Mouse (Mus musculus) intestine, embryonic 14.5 days (tissue): Measurements from ENCODE around the gene Vhl. TPM values are rescaled to one million over a fixed set of nuclear protein-coding genes. Genes with fewer than 3 reads are reported as not detected.

Source experiments
- ATAC-seq: fragments of 200-750 bp; cut with Nextera tagmentation; replicated peaks from 2 replicates; pipeline ENCODE4 v1.8.0; 2017; ENCODE audit warnings: low read depth, moderate number of reproducible peaks, moderate TSS enrichment, moderate library complexity; ENCODE audit not compliant: low FRiP score, low TSS enrichment
- DNase-seq: peaks from one replicate; pipeline ENCODE4 v3.0.0-alpha.2; 2018; ENCODE audit warnings: low spot score
- H3K27ac ChIP-seq: fragments of 300-500 bp; sonication (generic); 2 replicates; pipeline ENCODE4 v1.5.1; 2014; ENCODE audit warnings: low read depth, mild to moderate bottlenecking, control low read depth
- H3K27me3 ChIP-seq: fragments of 300-500 bp; sonication (generic); replicated peaks from 2 replicates; pipeline ENCODE4 v1.6.1; 2014; ENCODE audit warnings: low read length, control low read depth; ENCODE audit not compliant: control insufficient read depth, insufficient read depth
- H3K36me3 ChIP-seq: fragments of 300-500 bp; sonication (generic); 2 replicates; pipeline ENCODE4 v1.6.1; 2014; ENCODE audit warnings: low read length, control low read depth; ENCODE audit not compliant: control insufficient read depth, insufficient read depth
- H3K4me1 ChIP-seq: fragments of 300-500 bp; sonication (generic); replicated peaks from 2 replicates; pipeline ENCODE4 v1.6.1; 2014; ENCODE audit warnings: low read length, control low read depth, mixed read lengths; ENCODE audit not compliant: control insufficient read depth, insufficient read depth
- H3K4me2 ChIP-seq: fragments of 300-500 bp; sonication (generic); 2 replicates; pipeline ENCODE4 v1.6.1; 2014; ENCODE audit warnings: low read length
- H3K4me3 ChIP-seq: fragments of 300-500 bp; sonication (generic); 2 replicates; pipeline ENCODE4 v1.5.1; 2014; ENCODE audit warnings: low read depth, low read length, control low read depth, mixed read lengths
- H3K9ac ChIP-seq: fragments of 300-500 bp; sonication (generic); 2 replicates; pipeline ENCODE4 v1.6.1; 2014; ENCODE audit warnings: mild to moderate bottlenecking, low read length
- H3K9me3 ChIP-seq: fragments of 300-500 bp; sonication (generic); 2 replicates; pipeline ENCODE4 v1.6.1; 2016; ENCODE audit warnings: low read length, control low read depth; ENCODE audit not compliant: control insufficient read depth
- WGBS: fragments of 180-500 bp; shearing (Covaris S2); extraction: QIAGEN DNeasy Blood & Tissue Kit; methylation state at CpG from one replicate; pipeline ENCODE4 v1.1.7; 2014; 5-methylcytosine and 5-hydroxymethylcytosine counted together
- polyA plus RNA-seq: library from polyadenylated mRNA; unstranded; fragments of >200 nt; fragmentation: Nextera tagmentation; extraction: Ambion mirVana; gene quantifications from 2 replicates; pipeline ENCODE4 v1.2.1, GENCODE M21; 2014

The Vhl gene
- polyA plus RNA-seq, 1 experiment from 2014 or later = 41.6 TPM

GRCm38 (mm10) chr6:113599833-113600232, 23.9 kb upstream of the Vhl start:
- Histone ChIP-seq H3K9me3 (no peaks in the 10 kb centered on the region), H3K4me2 (no peak overlapping the region), H3K36me3 (no peaks in the 10 kb centered on the region), H3K27ac (no peak overlapping the region), H3K9ac (no peak overlapping the region), H3K27me3 (no peaks in the 10 kb centered on the region), H3K4me1 (0 out of 2 replicates have a peak, but pooled peaks cover 4% of the 10 kb centered on the region), H3K4me3 (no peak overlapping the region)
- no peak for DNase-seq
- ATAC-seq = no peak
- WGBS = 63% methylated on average over 5 of the region's 5 CpGs

GRCm38 (mm10) chr6:113600543-113601139, 23.1 kb upstream of the Vhl start, which contains the start of gene Fancd2os:
Fancd2os (minus strand) TSS chr6:113600715.
- Histone ChIP-seq H3K9me3 (no peaks in the 10 kb centered on the region), H3K9ac (0 out of 2 replicates have a peak within 1 kb of the TSS, but pooled peaks have one; percentile 3), H3K27me3 (no peaks in the 10 kb centered on the region), H3K4me2 (0 out of 2 replicates have a peak within 1 kb of the TSS, but pooled peaks have one; percentile 7), H3K4me1 (peaks cover 8% of the 10 kb centered on the region), H3K36me3 (no peaks in the 10 kb centered on the region), H3K27ac (0 out of 2 replicates have a peak within 1 kb of the TSS, but pooled peaks have one; percentile 4), H3K4me3 (no peak within 1 kb of the TSS)
- no peak for ATAC-seq
- DNase-seq = peak; percentile 53
- 36% methylated on average over 23 of the region's 23 CpGs for WGBS

- Histone ChIP-seq H3K36me3 (0 out of 2 replicates have a peak, but pooled peaks cover 8% of the 10 kb centered on the region), H3K4me2 (no peak overlapping the region), H3K9ac (no peak overlapping the region), H3K9me3 (no peaks in the 10 kb centered on the region), H3K4me1 (peaks cover 19% of the 10 kb centered on the region), H3K27me3 (no peaks in the 10 kb centered on the region), H3K4me3 (no peak overlapping the region), H3K27ac (no peak overlapping the region)
- ATAC-seq = no peak
- WGBS = 94% methylated on average over 6 of the region's 6 CpGs
- no peak for DNase-seq
Observed at GRCm38 (mm10) chr6:113602821-113603220, 20.9 kb upstream of the Vhl start.

- Histone ChIP-seq H3K9ac (peak overlapping the region; percentile 72), H3K36me3 (0 out of 2 replicates have a peak, but pooled peaks cover 11% of the 10 kb centered on the region), H3K4me1 (peaks cover 19% of the 10 kb centered on the region), H3K4me2 (peak overlapping the region; percentile 52), H3K27ac (peak overlapping the region; percentile 66; the same call in 1 of the 2 replicates), H3K4me3 (peak overlapping the region; percentile 87), H3K27me3 (no peaks in the 10 kb centered on the region), H3K9me3 (no peaks in the 10 kb centered on the region)
- WGBS = 54% methylated on average over 12 of the region's 12 CpGs
- ATAC-seq = no peak; the same call in 1 of the 2 replicates
- DNase-seq = no peak
Observed at GRCm38 (mm10) chr6:113603993-113604392, 19.8 kb upstream of the Vhl start.

- Histone ChIP-seq H3K27me3 (no peaks in the 10 kb centered on the region), H3K27ac (peak within 1 kb of the TSS; percentile 66), H3K36me3 (0 out of 2 replicates have a peak, but pooled peaks cover 11% of the 10 kb centered on the region), H3K9me3 (no peaks in the 10 kb centered on the region), H3K4me2 (peak within 1 kb of the TSS; percentile 87), H3K4me1 (peaks cover 19% of the 10 kb centered on the region), H3K9ac (peak within 1 kb of the TSS; percentile 72), H3K4me3 (peak within 1 kb of the TSS; percentile 87)
- DNase-seq = peak; percentile 94
- under 1% methylated on average over 65 of the region's 65 CpGs for WGBS
- peak; percentile 81 for ATAC-seq
Observed at GRCm38 (mm10) chr6:113604432-113605223, 19.1 kb upstream of the Vhl start, which contains the start of gene Brk1. Brk1 (plus strand) TSS chr6:113604772.

- peak overlapping the region; percentile 87 for H3K4me2 ChIP-seq
- H3K4me1 ChIP-seq = peaks cover 19% of the 10 kb centered on the region
- peak overlapping the region; percentile 72 for H3K9ac ChIP-seq
- H3K36me3 ChIP-seq = peaks cover 15% of the 10 kb centered on the region; the same call in 1 of the 2 replicates
- H3K27me3 ChIP-seq = no peaks in the 10 kb centered on the region
- H3K27ac ChIP-seq = peak overlapping the region; percentile 66; the same call in 1 of the 2 replicates
- no peaks in the 10 kb centered on the region for H3K9me3 ChIP-seq
- H3K4me3 ChIP-seq = peak overlapping the region; percentile 87
- no peak for ATAC-seq
- 4% methylated on average over 10 of the region's 10 CpGs for WGBS
- DNase-seq = no peak
Observed at GRCm38 (mm10) chr6:113605224-113605545, 18.6 kb upstream of the Vhl start.

GRCm38 (mm10) chr6:113608871-113609270, 14.9 kb upstream of the Vhl start:
- no peak overlapping the region for H3K4me2 ChIP-seq
- H3K9me3 ChIP-seq = no peaks in the 10 kb centered on the region
- 57% methylated on average over 6 of the region's 6 CpGs for WGBS
- no peak overlapping the region for H3K4me3 ChIP-seq
- no peak overlapping the region for H3K27ac ChIP-seq
- no peak overlapping the region for H3K9ac ChIP-seq
- peaks cover 40% of the 10 kb centered on the region; the same call in 1 of the 2 replicates for H3K36me3 ChIP-seq
- ATAC-seq = no peak
- no peak for DNase-seq
- no peaks in the 10 kb centered on the region for H3K27me3 ChIP-seq
- peaks cover 15% of the 10 kb centered on the region for H3K4me1 ChIP-seq

GRCm38 (mm10) chr6:113609293-113609692, 14.5 kb upstream of the Vhl start:
- no peaks in the 10 kb centered on the region for H3K27me3 ChIP-seq
- DNase-seq (no peak), ATAC-seq (no peak)
- H3K4me1 ChIP-seq = peaks cover 15% of the 10 kb centered on the region
- 79% methylated on average over 7 of the region's 7 CpGs for WGBS
- H3K9ac ChIP-seq = no peak overlapping the region
- no peak overlapping the region for H3K27ac ChIP-seq
- H3K4me3 ChIP-seq = no peak overlapping the region
- no peaks in the 10 kb centered on the region for H3K9me3 ChIP-seq
- H3K36me3 ChIP-seq = peaks cover 44% of the 10 kb centered on the region
- H3K4me2 ChIP-seq = no peak overlapping the region
